Mouse (Mus musculus): ENCODE data around the gene Dgcr8.
A peak's percentile ranks its signal among the peaks of the same experiment; 100 is the strongest.

The Dgcr8 gene

DNA sequence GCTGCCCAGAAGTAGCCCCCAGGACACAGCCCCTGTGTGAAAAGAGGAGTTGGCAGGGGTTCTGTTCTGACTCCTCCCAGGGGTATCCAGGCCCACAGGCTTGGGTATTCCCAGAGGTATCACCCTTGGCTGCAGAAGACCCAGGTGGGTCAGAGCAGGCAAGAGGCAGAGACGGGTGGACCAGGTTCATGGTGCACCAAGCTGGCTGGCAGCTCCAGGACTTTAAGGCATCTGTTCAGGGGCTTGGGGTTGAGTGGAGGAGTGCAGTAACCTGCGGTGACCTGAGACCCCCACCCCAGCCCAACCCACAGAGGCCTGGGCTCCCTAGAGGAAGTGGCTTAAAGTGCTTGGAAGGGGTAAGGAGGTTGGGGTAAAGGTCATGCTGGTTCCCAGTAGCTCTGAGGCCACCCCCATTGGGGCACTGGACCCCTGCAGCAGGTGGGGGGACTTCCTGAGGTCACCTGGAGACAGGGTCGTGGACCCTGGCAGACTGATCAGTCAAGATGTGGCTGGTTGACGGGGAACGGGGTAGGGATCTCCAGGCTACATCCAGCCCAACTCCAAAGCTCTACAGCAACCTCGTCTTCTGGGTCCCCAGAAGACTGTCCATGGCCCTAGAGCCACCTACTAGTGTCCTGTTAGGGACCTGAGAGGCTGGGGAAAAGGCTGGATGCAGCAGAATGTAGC is 68.0 kb downstream of the Dgcr8 start:
- no peak for DNase-seq (ENCODE audit: low read depth, low spot score)

- no peak for DNase-seq (ENCODE audit: low read depth, low spot score)
Observed at GRCm38 (mm10) chr16:18220001-18220400, 69.0 kb downstream of the Dgcr8 start.

GRCm38 (mm10) chr16:18218580-18218996 is 70.5 kb downstream of the Dgcr8 start:
- DNase-seq (ENCODE audit: low read depth, low spot score): no peak

GRCm38 (mm10) chr16:18217579-18217978 is 71.5 kb downstream of the Dgcr8 start, which contains the start of gene Ccdc188:
Ccdc188 (plus strand) TSS chr16:18217879.
- no peak for DNase-seq (ENCODE audit: low read depth, low spot score)

DNA sequence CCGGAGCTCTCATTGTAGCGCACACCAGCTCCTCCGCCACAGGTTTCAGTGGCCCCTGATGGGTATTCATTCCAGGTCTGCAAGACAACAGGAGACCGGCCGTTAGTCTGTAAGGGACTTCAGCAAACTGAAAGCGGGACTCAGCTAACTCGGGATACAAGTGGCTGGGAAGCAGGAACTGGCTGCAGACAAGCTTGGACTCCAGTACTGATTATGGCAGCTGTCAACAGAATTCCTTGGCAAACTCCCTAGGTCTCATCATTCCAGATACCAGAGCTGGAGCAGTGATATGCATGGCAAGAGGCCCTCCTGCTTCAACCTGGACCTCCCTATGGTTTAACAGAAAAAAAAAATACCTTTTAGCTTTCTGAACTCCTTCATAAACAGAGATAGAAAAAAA is 74.2 kb downstream of the Dgcr8 start:
- no peak for DNase-seq (ENCODE audit: low read depth, low spot score)

DNA sequence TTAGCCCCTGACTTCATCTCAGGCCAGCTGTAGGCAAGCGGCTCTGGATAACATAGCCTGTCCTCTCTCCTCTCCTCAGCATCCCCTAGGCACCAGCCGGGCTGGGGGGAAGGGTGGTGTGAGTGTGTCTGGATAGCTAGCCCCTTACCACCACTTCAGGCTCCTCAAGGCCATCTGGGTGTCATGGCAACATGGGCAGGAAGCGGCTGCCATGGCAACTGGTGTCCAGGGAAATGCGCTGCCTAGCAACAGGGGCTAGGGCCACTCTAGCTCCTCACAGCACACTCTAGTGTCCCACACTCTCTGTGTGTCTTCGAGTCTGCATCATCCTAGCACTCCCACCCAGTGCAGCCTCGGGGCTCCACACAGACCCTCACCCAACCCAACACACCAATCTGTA is 75.4 kb downstream of the Dgcr8 start:
- DNase-seq (ENCODE audit: low read depth, low spot score): no peak

DNA sequence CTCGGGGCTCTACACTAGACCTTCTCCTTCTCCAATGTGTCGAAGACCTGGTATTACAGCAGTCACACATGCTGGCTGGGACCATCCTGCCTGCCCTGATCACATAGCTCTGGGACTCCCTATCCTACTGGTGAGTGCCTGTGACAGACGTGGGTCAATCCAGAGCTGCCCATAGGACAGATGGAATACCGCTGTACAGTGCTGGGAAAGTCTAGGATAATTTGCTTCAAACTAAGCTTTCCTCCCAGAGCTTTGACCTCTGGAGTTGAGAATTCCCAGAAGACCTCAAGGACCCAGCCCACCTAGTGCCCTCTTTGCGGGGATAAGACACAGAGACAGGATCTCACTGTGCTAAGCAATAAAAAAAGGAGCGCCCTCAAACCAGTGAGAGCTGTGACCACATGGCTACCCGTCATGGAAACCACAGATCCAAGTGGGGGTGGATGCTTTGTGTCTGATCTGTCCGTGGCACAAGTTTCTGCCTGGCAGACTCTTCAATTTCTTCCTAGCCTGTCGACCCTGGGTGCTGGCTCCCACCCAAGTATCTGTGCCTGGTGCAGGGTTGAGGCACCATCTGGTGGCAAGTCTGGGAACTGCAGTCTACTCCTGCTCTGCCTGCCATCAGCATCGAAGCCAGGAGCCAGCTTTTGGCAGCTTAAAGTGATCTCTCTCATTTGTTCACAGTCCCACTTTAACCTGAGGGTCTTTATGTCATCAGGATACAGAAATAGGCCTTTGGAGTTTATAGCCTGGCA is 77.5 kb downstream of the Dgcr8 start:
- DNase-seq (ENCODE audit: low read depth, low spot score): peak; percentile 49

DNA sequence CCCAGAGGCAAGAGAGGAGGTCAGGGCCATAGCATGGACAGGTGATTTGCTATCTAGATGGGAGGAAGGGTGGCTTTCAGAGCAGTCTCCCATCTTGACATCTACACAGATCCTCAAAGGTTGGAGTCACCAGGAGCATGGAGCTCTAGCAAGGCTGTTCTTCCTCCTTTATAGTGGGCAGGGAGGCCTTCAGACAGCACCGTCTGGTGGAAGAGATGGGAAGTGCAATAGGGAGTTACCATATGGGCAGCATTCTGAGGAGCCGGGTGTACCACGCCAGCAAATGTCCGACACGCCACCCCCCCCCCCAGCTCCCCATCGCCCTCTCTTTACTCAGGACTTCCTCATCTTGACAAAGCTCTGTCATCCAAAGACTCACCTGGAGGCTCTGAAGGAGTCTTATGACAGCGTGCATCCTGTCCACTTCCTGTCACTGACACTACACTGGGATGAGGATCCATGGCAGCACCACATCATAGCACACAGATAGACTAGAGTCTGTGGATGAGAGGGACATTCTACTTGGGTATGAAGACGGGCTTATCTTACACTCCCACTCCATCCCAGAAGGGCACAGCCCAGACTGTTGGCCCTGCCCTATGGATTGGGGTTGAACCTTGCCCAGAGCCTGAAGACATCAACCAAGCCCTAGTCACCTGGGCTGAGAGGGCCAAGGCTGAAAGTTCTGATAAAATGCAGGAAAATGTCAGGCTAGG is 78.2 kb downstream of the Dgcr8 start:
- no peak for DNase-seq (ENCODE audit: low read depth, low spot score)
